Mouse (Mus musculus): ENCODE results near the gene Mroh8. TPM values are rescaled to one million over a fixed set of nuclear protein-coding genes. Genes with fewer than 3 reads are reported as not detected.

Gene Mroh8
- polyA plus RNA-seq, 1 experiment from 2014 or later = 0.21 TPM

DNA sequence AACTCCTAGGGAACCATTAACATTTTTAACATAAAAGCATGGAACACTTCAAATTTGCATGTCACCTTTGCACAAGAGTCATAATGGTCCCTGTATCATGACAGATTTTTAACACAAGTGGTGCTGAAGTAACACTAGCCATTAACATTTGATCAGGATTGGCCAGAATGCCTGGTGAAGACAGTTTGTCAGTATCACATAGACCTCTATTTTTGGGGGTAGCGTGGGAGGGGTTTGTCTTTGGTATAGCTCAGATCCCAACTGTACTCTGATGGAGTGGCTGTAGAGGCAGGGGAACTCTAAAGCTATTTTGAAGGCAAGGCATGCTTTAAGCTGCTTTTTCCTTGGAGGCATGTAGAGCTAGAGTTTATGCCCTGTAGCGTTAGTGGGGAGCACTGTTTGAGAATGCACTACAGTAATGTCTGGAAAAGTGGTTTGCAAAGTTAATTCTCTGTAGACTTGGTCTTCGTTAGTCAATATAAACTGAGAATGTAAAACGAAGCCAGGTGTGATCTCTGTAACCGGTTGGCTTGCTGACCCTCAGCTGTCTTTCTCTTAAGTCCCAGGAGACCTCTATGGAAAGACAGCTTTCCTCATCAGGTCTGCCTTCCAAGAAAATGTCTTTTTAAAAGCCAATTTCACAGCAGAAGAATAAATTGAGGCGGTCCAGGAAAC, 31.8 kb upstream of the Mroh8 start:
- Histone ChIP-seq H3K27me3 (replicated peaks; ENCODE audit: control insufficient read depth, insufficient read depth, low read length) (no peaks in the 10 kb centered on the region), H3K27ac (ENCODE audit: low read depth, low read length) (no peak overlapping the region), H3K36me3 (ENCODE audit: control insufficient read depth, insufficient read depth) (peaks cover 60% of the 10 kb centered on the region), H3K4me1 (replicated peaks; ENCODE audit: control insufficient read depth, insufficient read depth, low read length) (no peaks in the 10 kb centered on the region), H3K9ac (ENCODE audit: low read depth, low read length) (no peak overlapping the region), H3K4me2 (replicated peaks; ENCODE audit: low read depth) (no peak overlapping the region), H3K9me3 (ENCODE audit: control insufficient read depth) (no peaks in the 10 kb centered on the region), H3K4me3 (ENCODE audit: low read depth, low read length) (no peak overlapping the region)
- no peak for ATAC-seq
- 89% methylated on average over 6 of the region's 6 CpGs for whole genome bisulfite sequencing
- no peak for TF ChIP-seq CTCF (IDR thresholded peaks at IDR 0.05; ENCODE audit: low read depth)

DNA sequence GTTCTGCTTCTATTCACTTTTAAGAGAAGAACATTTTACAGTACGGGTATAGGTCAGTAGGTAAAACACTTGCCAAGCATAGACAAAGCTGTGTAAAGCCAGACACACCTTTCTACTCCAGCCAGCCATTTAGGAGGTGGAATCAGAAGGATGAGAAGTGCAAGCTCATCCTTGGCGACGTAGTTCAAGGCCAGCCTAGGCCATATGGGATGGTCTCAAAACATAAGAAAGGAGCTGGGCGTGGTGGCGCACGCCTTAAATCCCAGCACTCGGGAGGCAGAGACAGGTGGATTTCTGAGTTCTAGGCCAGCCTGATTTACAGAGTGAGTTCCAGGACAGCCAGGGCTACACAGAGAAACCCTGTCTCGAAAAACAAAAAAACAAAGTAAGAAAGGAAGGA, 30.3 kb upstream of the Mroh8 start:
- no peak overlapping the region for H3K9ac ChIP-seq (ENCODE audit: low read depth, low read length)
- H3K4me2 ChIP-seq (replicated peaks; ENCODE audit: low read depth) = no peak overlapping the region
- no peaks in the 10 kb centered on the region for H3K9me3 ChIP-seq (ENCODE audit: control insufficient read depth)
- H3K4me1 ChIP-seq (replicated peaks; ENCODE audit: control insufficient read depth, insufficient read depth, low read length) = no peaks in the 10 kb centered on the region
- no peak for ATAC-seq
- H3K27ac ChIP-seq (ENCODE audit: low read depth, low read length) = no peak overlapping the region
- WGBS = 92% methylated on average over 8 of the region's 8 CpGs
- no peak overlapping the region for H3K4me3 ChIP-seq (ENCODE audit: low read depth, low read length)
- no peak for TF ChIP-seq CTCF (IDR thresholded peaks at IDR 0.05; ENCODE audit: low read depth)
- H3K36me3 ChIP-seq (ENCODE audit: control insufficient read depth, insufficient read depth) = peaks cover 45% of the 10 kb centered on the region
- H3K27me3 ChIP-seq (replicated peaks; ENCODE audit: control insufficient read depth, insufficient read depth, low read length) = no peaks in the 10 kb centered on the region

DNA sequence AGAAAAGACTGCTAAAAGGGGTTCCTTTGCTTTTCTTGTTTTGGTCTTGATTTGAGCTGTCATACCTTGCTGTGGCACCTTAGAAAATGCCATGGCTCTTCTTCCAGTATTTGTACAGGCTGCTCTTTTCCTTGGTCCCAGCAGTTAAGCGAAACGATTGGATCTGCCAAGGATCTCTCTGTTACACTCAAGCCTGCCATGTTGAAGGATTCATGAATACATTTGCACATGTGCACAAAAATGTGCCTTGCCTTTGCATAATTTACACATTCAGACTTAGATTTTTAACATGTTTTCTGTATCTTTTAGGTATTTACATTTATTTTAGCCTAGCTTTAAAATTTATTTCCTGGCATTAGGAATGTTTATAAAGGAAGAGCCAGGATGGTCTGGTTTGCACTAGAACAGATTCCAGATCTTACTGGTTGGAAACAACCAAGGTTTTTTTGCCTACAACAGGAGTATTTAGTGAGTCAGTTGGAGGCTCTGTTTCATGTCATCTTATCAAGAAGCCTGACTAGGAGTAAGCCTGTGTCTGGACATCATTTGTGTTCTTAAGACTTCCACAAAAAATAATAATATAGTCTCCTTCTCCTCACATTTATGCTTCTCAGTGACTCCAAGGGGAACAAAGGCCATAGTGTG, 29.0 kb upstream of the Mroh8 start:
- no peak overlapping the region for H3K9ac ChIP-seq (ENCODE audit: low read depth, low read length)
- WGBS = 71% methylated on average over 2 of the region's 2 CpGs
- no peak overlapping the region for H3K4me2 ChIP-seq (replicated peaks; ENCODE audit: low read depth)
- H3K27ac ChIP-seq (ENCODE audit: low read depth, low read length) = no peak overlapping the region
- H3K9me3 ChIP-seq (ENCODE audit: control insufficient read depth) = no peaks in the 10 kb centered on the region
- TF ChIP-seq CTCF (IDR thresholded peaks at IDR 0.05; ENCODE audit: low read depth) = no peak
- H3K4me1 ChIP-seq (replicated peaks; ENCODE audit: control insufficient read depth, insufficient read depth, low read length) = no peaks in the 10 kb centered on the region
- H3K4me3 ChIP-seq (ENCODE audit: low read depth, low read length) = no peak overlapping the region
- ATAC-seq = no peak
- H3K27me3 ChIP-seq (replicated peaks; ENCODE audit: control insufficient read depth, insufficient read depth, low read length) = no peaks in the 10 kb centered on the region
- H3K36me3 ChIP-seq (ENCODE audit: control insufficient read depth, insufficient read depth) = peaks cover 44% of the 10 kb centered on the region

GRCm38 (mm10) chr2:157307715-157308265, 28.4 kb upstream of the Mroh8 start:
- 78% methylated on average over 4 of the region's 4 CpGs for WGBS
- H3K36me3 ChIP-seq (ENCODE audit: control insufficient read depth, insufficient read depth) = peaks cover 44% of the 10 kb centered on the region
- no peak overlapping the region for H3K4me2 ChIP-seq (replicated peaks; ENCODE audit: low read depth)
- H3K27ac ChIP-seq (ENCODE audit: low read depth, low read length) = no peak overlapping the region
- no peak for TF ChIP-seq CTCF (IDR thresholded peaks at IDR 0.05; ENCODE audit: low read depth)
- H3K9me3 ChIP-seq (ENCODE audit: control insufficient read depth) = no peaks in the 10 kb centered on the region
- ATAC-seq = no peak
- no peaks in the 10 kb centered on the region for H3K4me1 ChIP-seq (replicated peaks; ENCODE audit: control insufficient read depth, insufficient read depth, low read length)
- no peaks in the 10 kb centered on the region for H3K27me3 ChIP-seq (replicated peaks; ENCODE audit: control insufficient read depth, insufficient read depth, low read length)
- no peak overlapping the region for H3K4me3 ChIP-seq (ENCODE audit: low read depth, low read length)
- H3K9ac ChIP-seq (ENCODE audit: low read depth, low read length) = no peak overlapping the region

- Histone ChIP-seq H3K9me3 (ENCODE audit: control insufficient read depth) (no peaks in the 10 kb centered on the region), H3K27ac (ENCODE audit: low read depth, low read length) (no peak overlapping the region; the same call in 1 of the 2 replicates), H3K4me3 (ENCODE audit: low read depth, low read length) (no peak overlapping the region), H3K27me3 (replicated peaks; ENCODE audit: control insufficient read depth, insufficient read depth, low read length) (no peaks in the 10 kb centered on the region), H3K4me2 (replicated peaks; ENCODE audit: low read depth) (no peak overlapping the region), H3K36me3 (ENCODE audit: control insufficient read depth, insufficient read depth) (peaks cover 44% of the 10 kb centered on the region), H3K4me1 (replicated peaks; ENCODE audit: control insufficient read depth, insufficient read depth, low read length) (no peaks in the 10 kb centered on the region), H3K9ac (ENCODE audit: low read depth, low read length) (no peak overlapping the region)
- 50% methylated on average over 7 of the region's 7 CpGs for WGBS
- no peak for ATAC-seq
- no peak for TF ChIP-seq CTCF (IDR thresholded peaks at IDR 0.05; ENCODE audit: low read depth)
These were observed 27.0 kb upstream of the Mroh8 start for GRCm38 (mm10) chr2:157306091-157307032.

DNA sequence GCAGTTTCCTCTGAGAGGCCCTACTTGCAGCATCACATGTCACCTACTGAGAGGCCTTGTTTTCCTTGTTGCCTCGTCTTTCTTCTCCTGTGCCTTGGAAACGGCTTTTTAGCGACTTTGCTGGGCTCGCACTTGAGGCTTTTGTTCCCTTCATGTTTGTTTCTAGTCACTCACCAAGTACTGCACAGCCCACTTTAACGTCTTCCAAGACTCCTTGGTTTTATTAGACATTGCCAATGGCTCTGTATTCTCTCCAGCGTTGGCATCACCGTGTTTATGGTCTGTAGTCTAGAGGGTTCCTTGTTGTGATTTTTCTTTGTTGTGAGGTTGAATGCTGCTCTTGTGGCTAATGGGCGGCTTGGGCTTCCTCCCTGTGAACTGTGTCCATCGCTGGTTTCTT, 23.7 kb upstream of the Mroh8 start:
- TF ChIP-seq CTCF (IDR thresholded peaks at IDR 0.05; ENCODE audit: low read depth) = no peak
- Histone ChIP-seq H3K36me3 (ENCODE audit: control insufficient read depth, insufficient read depth) (peaks cover 51% of the 10 kb centered on the region), H3K9me3 (ENCODE audit: control insufficient read depth) (no peaks in the 10 kb centered on the region), H3K4me1 (replicated peaks; ENCODE audit: control insufficient read depth, insufficient read depth, low read length) (no peaks in the 10 kb centered on the region), H3K9ac (ENCODE audit: low read depth, low read length) (no peak overlapping the region), H3K4me3 (ENCODE audit: low read depth, low read length) (no peak overlapping the region), H3K4me2 (replicated peaks; ENCODE audit: low read depth) (no peak overlapping the region), H3K27me3 (replicated peaks; ENCODE audit: control insufficient read depth, insufficient read depth, low read length) (no peaks in the 10 kb centered on the region), H3K27ac (ENCODE audit: low read depth, low read length) (no peak overlapping the region)
- WGBS = 83% methylated on average over 9 of the region's 9 CpGs
- no peak for ATAC-seq

Data from intestine, postnatal 0 days (tissue).